Mouse (Mus musculus): ENCODE data around the gene Tmed9.
A peak's percentile ranks its signal among the peaks of the same experiment; 100 is the strongest.
"Not testable (repeated sequence)": the region's sequence is repeated elsewhere in the genome, so short reads cannot be mapped to it uniquely, and the experiment has no call there.

Tmed9 gene

DNA sequence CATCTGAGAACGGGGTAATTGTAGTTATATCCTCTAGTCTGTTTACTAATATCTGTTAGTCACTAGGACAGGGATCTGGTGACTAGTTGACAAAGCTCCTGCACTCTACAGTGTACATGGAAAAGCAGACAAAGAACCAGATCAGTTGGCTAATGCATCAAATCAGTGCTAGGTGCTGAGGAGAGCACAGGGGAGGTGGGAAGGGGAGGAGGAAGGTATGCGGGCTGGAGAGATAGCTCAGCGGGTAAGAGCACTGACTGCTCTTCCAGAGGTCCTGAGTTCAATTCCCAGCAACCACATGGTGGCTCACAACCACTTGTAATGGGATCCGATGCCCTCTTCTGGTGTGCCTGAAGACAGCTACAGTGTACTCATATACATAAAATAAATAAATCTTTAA lies 5.0 kb upstream of the Tmed9 start:
- not testable (repeated sequence) for DNase-seq

DNA sequence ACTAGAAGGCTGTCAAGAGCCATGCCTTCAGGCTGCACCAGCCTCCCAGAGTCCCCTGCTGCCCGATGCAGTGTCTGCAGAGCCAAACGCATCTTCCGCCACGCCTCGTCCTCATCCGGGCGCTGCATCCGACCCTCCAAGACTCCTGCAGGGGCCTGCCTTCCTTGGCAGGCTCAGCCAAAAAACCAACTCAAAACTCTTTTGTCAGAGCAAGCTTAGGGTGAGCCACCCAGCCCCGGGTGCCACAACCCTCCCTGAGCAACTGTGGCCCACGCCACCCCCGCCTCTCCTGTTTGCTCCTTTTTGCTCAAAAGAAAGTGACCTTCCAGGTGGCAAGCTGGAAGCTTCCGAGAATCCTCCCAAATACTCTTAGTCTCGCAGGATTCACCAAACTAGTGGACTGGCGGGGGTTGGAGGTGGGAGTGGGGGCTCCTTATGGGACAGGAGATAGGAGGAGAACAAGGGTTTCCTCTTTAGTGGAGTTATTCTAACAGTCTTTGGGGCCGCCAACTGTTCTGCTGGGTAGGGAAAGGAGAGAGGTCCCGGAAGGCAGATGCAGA lies 3.7 kb upstream of the Tmed9 start:
- DNase-seq, result peak; percentile 46

DNA sequence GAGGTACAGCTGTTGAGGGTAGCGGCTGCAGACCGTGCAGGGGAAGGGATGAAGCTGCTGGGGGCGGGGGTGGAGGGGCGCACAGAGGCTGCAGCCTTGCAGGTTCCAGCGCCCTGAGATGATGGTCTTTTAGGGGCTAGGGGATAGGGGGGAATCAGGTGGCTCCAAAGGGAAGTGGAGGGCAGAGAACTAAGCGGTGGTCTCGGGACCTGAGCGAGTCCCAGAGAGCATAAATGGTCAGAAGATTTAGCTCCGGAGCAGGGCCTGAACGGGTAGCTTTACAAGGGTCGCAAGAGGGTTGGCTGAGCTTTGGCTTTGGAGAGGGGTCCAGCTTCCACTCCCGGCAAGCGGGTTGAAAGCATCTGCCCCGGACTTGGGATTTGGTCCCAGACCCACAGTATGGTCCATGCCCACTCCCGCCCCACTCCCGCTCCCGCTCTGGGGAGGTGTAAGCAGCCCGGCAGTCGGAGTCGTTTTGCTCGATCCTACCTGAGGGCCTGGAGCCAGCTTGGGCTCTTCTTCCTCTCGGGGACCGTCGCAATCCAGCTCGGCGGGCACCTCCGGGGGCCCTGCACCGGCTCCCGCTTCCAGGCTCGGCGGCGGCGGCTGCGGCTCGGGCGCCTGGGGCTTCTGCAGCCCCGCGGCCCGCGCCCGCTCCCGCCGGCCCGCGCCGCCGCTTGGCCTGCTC lies 3.1 kb upstream of the Tmed9 start:
- DNase-seq, result peak; percentile 31

DNA sequence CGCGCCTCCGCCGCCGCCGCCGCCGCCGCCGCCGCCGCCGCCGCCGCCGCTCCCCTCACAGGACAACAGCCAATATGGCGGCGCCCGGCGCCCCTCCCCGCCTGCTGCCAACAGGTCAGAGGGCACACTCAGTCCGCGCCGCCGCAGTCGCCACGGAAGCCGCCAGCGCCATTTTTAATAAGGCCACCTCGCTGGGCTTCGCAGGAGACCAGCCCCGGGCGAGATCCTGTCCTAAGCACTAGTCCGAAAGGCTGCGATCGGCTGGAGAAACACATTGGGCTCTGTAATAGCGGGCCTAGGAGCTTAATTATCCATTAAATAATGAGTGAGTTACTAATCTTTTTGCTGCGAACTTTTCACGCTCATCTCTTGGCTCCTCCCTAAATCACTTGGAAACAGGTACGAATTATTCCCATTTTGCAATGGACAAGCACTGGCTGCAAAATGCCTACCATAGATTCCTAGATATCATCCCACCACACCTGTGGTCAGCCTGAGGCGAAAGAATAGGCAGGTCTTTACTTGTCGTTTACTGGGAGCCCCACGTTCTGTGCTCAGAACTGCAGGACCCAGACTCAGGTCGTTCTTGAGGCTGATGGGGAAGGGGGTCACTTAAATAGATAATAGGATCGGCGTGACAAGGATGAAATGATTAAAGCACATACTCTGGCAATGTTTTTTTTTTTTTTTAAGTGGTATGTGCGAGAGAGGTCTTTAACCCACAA lies 2.3 kb upstream of the Tmed9 start, which contains the start of gene Fam193b:
Gene Fam193b (minus strand): TSS at position 94 of the 725 bp plus-strand sequence.
- peak; percentile 94 for DNase-seq

DNA sequence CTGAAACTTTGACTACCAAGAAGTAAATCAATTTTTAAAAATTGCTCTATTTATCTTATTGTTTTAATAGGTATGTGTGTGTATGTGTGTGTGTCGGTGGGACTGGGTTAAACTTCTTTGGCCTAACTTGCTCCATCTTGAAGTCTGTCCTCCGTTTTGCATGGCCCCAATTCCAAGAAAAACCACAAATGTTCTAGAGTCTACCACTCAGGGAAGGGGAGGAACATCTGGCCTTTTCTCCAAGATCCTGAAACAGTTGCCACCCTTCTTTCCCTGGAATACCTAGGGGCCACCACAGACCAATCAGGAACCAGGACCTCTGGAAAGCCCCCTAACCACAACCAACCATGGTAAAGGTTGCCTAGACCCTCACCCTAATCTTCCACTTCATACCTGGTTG lies 1.6 kb upstream of the Tmed9 start:
- DNase-seq, result no peak

DNA sequence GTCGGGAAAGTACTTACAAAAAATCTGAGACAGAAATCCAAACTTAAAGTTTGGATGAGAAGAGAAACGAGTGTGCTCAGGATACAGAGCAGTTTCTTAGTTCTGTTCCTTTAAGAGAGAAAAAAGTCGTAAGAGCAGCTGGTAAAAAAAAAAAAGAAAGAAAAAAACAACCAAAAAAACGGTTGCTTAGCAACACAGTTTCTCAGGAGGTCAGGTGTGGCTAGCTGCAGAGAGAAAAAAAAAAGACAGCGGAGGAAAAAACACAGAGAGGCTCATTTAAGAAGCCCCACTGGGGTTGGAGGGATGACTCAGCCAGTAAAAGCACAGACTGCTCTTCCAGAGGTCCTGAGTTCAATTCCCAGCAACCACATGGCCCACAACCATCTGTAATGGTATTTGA lies 789 bp downstream of the Tmed9 start:
- DNase-seq, result no peak

DNA sequence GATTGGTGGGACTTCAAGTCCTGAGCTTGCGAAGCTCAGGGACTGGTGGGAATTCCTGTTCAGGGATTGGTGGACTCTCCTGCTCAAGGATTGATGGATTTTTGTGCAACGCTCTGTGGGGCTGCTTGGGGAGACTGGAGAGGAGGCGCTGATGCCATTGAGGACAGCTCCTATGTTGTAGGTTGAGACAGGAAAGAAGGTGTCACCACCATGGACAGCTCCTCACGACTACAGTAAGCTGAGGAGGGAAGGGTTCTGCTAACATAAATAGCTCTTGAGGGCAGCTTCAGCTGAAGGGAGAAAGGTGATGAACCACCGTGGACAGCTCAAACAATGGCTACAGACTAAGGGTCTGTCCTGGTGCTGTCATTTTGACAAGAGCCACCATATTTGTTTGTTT lies 2.4 kb downstream of the Tmed9 start:
- no peak for DNase-seq

DNA sequence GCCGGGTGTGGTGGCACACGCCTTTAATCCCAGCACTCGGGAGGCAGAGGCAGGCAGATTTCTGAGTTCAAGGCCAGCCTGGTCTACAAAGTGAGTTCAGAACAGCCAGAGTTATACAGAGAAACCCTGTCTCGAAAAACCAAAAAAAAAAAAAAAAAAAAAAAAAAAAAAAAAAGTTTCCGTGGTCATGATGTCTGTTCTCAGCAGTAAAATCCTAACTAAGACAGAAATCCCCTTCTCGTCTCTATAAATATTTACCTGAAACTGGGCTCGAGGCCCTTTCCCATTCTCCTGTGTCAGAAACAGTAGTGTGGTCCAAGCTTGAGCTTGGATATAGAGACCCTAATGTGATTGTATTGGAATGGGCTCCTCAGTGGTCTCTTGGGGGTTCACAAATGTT lies 3.3 kb downstream of the Tmed9 start:
- DNase-seq, result not testable (repeated sequence)

DNA sequence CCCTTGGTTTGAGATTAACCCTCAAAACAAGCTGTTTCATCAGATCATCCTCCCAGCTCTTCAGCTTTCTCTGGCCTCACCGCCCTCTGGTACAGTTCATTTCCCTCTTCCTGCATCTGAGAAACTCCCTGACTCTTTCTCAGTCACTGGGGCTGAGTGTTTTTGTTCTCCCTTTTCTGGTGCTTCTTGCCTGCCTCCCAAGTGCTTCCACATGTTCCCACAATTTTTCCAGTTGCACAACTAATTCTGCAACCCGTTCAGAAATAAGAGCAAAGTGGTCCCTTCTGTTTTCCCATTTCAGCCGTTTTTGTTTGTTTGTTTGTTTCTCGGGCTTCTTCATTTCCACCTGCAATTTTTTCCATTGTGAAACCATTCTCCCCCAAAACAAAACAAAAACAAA lies 4.6 kb downstream of the Tmed9 start:
- DNase-seq, result no peak

DNA sequence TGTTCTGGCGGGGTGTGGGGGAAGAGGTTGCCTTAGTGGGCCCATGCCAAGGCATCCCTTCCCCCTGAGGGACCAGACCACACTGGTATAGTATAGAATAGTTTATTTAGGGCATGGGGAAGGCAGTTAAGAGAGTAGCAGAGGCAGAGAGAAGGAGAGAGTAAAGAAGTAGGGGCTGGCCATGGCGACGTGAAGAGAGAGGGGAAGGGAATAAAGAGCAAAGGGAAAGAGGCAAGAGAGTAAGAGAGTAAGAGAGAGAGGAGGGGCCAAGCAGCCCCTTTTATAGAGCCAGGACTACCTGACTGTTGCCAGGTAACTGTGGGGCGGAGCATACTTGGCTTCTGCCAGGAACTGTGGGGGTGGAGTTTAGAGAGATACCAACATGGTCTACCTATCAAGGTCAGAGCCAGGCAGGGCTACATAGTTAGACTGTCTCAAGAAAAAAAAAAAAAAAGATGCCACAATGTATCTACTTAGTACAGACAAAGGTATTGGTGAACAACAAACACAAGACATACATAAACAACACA lies 18.5 kb downstream of the Tmed9 start:
- DNase-seq, result no peak

DNA sequence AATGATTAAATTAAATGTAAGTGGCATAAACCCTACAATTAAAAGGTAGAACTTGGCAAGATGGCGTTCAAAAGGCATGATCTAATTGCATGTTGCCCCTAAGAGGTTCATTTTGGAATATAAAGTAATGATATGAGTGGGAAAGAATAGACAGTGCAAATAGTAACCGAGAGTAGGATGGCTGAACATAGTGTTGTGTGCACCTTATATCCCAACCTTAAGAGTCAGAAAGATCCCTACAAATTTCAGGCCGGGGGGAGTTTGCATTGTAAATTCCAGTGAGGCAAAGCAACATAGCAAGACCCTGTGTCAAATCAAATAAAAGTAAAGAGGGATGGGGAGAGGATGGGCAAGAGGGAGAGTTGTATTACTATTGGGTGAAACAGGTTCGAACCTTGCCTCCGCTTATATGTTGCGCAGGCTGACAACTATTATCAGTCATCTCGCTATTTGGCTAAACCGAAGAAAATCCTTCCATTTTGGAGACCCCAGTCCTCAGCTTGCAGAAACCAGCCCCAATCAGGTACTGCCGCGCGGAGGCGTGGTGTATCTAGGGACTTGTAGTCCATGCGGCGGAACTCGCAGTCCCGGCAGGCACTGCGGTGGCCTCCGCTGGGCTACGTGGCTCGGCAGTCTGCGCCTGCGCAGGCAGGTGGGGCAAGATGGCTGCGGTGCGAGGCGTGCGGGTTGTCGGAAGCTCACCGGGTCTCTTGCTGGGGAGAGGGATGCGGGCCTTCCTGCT lies 19.2 kb downstream of the Tmed9 start:
- peak; percentile 98 for DNase-seq

DNA sequence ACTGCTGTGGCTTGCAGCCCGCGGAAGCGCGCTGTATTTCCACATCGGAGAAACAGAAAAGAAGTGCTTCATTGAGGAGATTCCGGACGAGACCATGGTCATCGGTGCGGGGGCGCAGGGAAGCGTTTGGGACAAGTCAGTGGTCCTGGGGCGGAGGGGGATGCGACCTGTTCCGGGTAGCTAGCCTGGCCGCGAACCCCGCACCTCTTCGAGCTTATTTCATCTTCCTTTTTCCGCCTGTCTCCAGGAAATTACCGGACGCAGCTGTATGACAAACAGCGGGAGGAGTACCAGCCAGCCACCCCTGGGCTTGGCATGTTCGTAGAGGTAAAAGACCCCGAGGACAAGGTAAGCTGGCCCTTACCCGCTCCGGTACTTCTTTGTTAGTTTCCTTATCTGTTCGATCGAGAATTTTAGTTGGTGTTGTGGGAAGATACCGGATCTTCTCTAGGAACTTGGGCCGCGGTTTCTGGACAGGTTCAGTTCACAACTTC lies 19.8 kb downstream of the Tmed9 start:
- DNase-seq, result no peak

DNA sequence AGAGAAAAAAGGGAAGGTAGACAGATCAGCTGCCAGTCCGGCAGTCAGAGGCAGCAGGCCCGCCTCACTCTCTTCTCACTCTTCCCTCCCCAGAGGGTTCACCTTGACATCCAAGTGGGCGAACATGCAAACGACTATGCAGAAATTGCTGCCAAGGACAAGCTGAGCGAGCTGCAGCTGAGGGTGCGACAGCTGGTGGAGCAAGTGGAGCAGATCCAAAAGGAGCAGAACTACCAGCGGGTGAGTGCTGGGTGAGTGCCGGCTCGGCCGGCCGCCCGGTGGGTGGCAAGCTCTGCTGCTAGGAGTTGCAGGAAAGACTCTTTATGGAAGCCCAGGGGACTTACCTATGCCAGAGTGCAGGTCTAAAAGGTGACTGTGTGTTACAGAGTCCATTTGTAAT lies 21.8 kb downstream of the Tmed9 start:
- DNase-seq, result peak; percentile 51

DNA sequence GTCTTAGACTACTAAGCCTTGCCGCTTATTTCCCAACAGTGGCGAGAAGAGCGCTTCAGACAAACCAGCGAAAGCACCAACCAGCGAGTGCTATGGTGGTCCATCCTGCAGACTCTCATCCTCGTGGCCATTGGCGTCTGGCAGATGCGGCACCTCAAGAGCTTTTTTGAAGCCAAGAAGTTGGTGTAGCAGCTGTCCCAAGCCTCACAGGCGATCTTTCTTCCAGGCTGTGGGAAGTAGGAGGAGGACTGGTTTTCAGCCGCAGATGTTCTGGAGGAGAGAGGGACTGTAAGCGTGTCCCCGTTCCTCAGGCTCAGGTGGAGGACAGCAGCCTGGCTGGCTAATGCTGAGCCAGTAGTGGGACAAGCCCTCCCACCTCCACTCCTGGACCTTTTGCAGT lies 23.3 kb downstream of the Tmed9 start:
- no peak for DNase-seq

DNA sequence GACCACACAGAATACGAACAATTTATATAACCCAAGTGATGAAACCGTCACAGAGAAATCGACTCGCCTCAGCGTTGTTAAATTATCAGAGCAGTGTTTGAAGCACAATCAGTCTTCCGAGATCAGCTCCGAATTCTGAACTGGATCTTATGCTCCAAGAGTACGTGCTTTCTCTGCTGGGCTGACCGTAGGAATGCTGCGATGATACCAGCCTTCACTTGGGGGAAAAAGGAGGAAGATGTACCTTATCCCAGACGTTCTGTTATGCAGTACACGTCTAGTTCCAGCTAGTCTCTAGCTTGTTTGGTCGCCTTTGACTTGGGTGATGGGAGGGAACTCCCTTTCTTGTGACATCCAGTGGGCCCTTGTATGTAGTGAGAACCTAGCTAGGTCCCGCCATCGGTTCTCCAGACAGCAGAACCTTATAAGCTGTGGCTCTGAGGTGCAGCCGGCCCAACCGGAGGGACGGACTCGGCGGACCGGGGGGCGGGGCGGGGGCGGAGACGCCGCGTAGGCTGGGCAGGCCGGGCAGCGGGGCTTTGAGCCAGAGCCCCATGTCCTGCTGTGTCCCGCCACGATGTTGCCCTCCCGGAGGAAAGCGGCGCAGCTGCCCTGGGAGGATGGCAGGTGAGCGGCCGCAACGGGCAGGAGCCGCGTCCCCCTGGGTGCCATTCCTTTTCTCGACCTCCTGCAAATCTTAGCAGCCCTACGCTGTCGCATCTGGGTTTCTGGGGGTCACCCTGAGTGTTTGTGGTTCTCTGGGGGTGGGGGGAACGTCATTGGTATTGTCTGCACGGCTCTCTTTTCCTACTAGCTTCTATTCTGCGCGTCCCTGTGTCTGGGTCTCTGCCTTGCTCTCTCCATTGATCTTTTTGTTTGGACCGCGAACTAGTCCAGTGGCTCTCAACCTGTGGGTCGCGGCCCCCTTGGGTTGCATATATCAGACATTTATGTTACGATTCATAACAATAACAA lies 26.3 kb downstream of the Tmed9 start, which contains the start of gene B4galt7:
Gene B4galt7 (plus strand): TSS at position 331 of the 975 bp plus-strand sequence.
- peak; percentile 83 for DNase-seq

DNA sequence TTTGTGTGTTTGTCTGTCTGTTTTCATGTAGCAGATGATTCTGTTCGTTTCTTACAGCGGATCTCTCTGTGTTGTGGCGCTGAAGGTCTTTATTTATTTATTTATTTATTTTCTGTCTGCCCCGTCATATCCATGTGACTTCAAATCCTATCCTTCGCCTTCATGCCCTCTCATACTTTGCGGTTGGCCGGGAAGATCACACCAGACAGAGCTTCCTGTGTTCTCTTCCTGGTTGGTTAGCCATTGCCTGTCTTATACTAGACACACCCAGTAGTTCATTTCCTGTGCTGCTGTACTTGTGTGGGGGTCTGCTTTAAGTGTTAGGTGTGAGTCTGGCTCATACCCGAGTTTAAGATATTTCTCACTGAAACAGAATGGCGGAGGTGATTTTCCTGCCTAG lies 27.1 kb downstream of the Tmed9 start:
- DNase-seq, result no peak

DNA sequence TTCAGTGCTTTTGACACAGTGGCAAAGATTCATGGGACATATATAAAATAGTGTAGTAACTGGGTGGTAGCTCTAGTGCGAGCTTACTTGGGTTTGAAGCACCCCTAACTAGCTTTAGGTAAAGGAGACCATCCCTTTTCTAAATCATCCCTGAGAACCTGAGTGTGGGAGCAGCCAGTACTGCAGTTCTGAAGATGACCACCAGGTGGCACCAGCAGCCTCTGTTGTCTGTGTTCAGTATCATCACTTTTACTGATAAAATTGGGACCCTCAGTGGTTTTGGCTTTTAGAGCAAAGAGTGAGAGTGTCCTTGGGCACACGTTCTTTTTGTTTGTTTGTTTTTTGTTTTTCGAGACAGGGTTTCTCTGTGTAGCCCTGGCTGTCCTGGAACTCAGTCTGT lies 28.1 kb downstream of the Tmed9 start:
- DNase-seq, result peak; percentile 89

DNA sequence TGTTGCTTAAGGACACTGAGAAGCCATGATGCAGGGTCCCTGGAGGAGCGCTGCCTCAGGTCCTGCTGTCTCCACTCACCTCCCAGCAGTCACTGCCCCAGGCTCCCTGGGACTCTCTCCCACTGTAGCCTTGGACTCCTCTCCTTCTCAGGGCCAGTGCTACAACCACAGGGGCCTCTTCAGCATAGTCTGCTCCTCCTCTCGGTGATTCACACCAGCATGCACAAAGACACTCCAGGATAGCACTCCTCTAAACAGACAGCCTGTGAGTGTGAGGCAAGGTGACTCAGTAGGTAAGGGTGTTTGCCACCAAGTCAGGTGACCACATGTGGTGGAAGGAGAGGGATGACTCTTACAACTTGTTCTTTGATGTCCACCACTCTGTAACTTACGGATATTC lies 31.1 kb downstream of the Tmed9 start:
- DNase-seq, result no peak

DNA sequence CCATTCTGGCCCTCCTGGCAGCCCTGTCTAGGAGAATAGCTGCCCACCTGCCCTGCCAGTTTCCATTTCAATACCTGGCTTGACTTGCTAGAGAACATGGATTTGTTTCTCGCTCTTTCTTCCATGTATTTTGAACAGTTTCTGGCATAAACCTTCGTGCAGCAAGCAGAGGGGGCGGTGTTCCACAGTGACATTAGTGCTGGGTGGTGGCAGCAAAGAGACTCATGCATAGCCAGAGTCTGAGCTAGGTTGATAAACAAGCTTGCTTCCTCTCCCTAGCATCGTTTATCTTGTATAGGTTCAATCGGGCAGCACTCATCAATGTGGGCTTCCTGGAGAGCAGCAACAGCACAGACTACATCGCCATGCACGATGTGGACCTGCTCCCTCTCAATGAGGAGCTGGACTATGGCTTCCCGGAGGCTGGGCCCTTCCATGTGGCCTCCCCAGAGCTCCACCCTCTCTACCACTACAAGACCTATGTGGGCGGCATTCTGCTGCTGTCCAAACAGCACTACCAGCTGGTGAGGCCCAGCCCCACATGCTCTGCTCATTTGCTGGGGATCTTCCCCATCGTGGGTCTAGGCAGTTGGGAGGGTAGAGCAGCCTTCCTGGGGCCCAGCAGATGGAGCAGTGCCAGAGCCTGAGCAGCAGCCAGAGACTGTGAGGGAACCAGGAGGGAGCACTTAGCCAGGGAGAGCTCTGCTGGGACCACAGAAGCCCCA lies 33.5 kb downstream of the Tmed9 start:
- no peak for DNase-seq

DNA sequence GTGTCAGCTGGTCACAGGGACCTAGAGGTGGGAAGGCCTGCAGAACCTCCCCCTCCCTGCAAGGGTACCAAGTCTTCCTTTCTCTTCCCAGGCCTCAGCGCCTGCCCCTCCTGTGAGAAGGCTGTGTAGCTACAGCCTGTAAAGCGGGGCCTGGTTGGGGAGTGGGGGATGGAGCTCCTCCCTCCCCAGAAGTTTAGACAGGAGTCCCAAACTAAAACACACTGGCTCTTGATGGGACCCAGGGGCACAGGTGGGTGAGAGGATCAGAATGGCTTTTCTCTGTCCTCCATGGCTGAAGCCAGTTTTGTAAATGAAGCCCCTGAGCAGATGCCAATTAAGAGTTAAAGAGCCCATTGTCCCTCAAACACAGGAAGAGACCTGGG lies 34.1 kb downstream of the Tmed9 start:
- DNase-seq, result no peak

DNA sequence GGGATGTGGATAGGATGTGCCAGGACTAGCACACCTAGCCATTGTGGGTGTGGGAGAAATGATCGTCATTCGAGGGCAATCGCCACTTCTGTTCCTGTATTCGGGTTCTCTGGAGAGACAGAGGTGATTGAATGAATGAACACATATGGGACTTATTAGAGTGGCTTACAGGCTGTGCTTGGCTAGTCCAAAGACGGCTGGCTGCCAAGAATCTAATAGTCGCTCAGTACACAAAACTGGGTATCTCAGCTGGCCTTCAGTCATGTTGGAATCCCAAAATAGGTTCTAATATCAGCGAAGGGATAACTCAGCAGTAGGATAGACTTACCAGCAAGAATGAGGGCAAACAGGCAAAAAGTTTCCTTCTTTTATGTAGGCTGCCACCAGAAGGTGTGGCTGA lies 38.5 kb downstream of the Tmed9 start:
- no peak for DNase-seq

Measured in right cerebral cortex, postnatal 14 days (tissue).